Mouse (Mus musculus): ENCODE measurements around the gene Pde4c. TPM values are rescaled to one million over a fixed set of nuclear protein-coding genes. Genes with fewer than 3 reads are reported as not detected.

The Pde4c gene
- polyA plus RNA-seq, 1 experiment = 1.9 TPM

DNA sequence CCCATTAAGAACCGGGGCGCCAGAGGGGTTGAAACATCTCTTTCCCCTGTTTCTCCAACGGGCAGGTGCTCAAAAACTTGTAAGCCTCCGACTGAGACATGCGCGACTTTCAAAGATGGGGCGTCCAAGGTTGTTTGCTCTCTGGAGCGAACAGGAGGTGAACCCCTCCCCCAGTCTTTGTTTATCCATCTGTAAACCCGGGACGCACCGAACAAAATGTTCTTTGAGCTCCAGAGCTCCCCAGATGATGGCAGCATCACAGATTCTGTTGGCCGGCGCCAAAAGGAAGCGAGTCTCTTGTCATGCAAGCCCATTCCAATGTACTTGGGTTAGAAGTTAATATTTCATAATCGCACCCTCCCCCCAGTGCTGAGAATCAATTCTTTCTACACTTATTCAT, 74.8 kb downstream of the Pde4c start:
- Histone ChIP-seq H3K4me3 (ENCODE audit: low read depth, low read length) (peak overlapping the region; percentile 79), H3K27me3 (ENCODE audit: control insufficient read depth, insufficient read depth, low read length, poor library complexity, severe bottlenecking) (no peaks in the 10 kb centered on the region), H3K9ac (ENCODE audit: low read depth, poor library complexity, severe bottlenecking) (peak overlapping the region; percentile 64), H3K4me1 (ENCODE audit: control insufficient read depth, insufficient read depth, low read length) (peaks cover 4% of the 10 kb centered on the region), H3K36me3 (ENCODE audit: control insufficient read depth, insufficient read depth, low read length, poor library complexity, severe bottlenecking) (no peaks in the 10 kb centered on the region), H3K9me3 (replicated peaks; ENCODE audit: control insufficient read depth, insufficient read depth, low read length, poor library complexity, severe bottlenecking) (no peaks in the 10 kb centered on the region), H3K27ac (ENCODE audit: insufficient read depth, low read length) (no peak overlapping the region)
- no peak for TF ChIP-seq CTCF (IDR thresholded peaks at IDR 0.05; ENCODE audit: low read depth, low read length)
- TF ChIP-seq POLR2A (IDR thresholded peaks at IDR 0.05; ENCODE audit: insufficient read depth, low read length) = no peak
- TF ChIP-seq EP300 (IDR thresholded peaks at IDR 0.05; ENCODE audit: insufficient read depth, low read depth, low read length) = no peak

- H3K4me1 ChIP-seq (ENCODE audit: control insufficient read depth, insufficient read depth, low read length) = peaks cover 4% of the 10 kb centered on the region
- no peak overlapping the region for H3K27ac ChIP-seq (ENCODE audit: insufficient read depth, low read length)
- H3K36me3 ChIP-seq (ENCODE audit: control insufficient read depth, insufficient read depth, low read length, poor library complexity, severe bottlenecking) = no peaks in the 10 kb centered on the region
- no peaks in the 10 kb centered on the region for H3K9me3 ChIP-seq (replicated peaks; ENCODE audit: control insufficient read depth, insufficient read depth, low read length, poor library complexity, severe bottlenecking)
- no peaks in the 10 kb centered on the region for H3K27me3 ChIP-seq (ENCODE audit: control insufficient read depth, insufficient read depth, low read length, poor library complexity, severe bottlenecking)
- TF ChIP-seq POLR2A (IDR thresholded peaks at IDR 0.05; ENCODE audit: insufficient read depth, low read length) = no peak
- TF ChIP-seq EP300 (IDR thresholded peaks at IDR 0.05; ENCODE audit: insufficient read depth, low read depth, low read length) = no peak
- TF ChIP-seq CTCF (IDR thresholded peaks at IDR 0.05; ENCODE audit: low read depth, low read length) = no peak
- H3K9ac ChIP-seq (ENCODE audit: low read depth, poor library complexity, severe bottlenecking) = no peak overlapping the region
- no peak overlapping the region for H3K4me3 ChIP-seq (ENCODE audit: low read depth, low read length)
These were observed 77.1 kb downstream of the Pde4c start for GRCm38 (mm10) chr8:70800648-70801047.

Other genes with a start within 250 kb of the Pde4c start
- 27.4 and 33.7 TPM in 2 replicates for gene Klhl26, start 246.8 kb upstream of the Pde4c start, polyA plus RNA-seq (2011; ENCODE audit: insufficient read depth, insufficient read length, low read depth, missing spikeins)
- 3.3 and 4.2 TPM in 2 replicates for gene Tmem59l, start 236.4 kb upstream of the Pde4c start, polyA plus RNA-seq (2011; ENCODE audit: insufficient read depth, insufficient read length, low read depth, missing spikeins)
- gene Crlf1, start 230.6 kb upstream of the Pde4c start, polyA plus RNA-seq (2011; ENCODE audit: insufficient read depth, insufficient read length, low read depth, missing spikeins) = 6.1 and 7.5 TPM in 2 replicates
- 40.0 and 43.7 TPM in 2 replicates for gene Rex1bd, start 217.0 kb upstream of the Pde4c start, polyA plus RNA-seq (2011; ENCODE audit: insufficient read depth, insufficient read length, low read depth, missing spikeins)
- gene Uba52, start 212.9 kb upstream of the Pde4c start, polyA plus RNA-seq (2011; ENCODE audit: insufficient read depth, insufficient read length, low read depth, missing spikeins) = 1,157 and 1,272 TPM in 2 replicates
- gene Fkbp8, start 196.0 kb upstream of the Pde4c start, polyA plus RNA-seq (2011; ENCODE audit: insufficient read depth, insufficient read length, low read depth, missing spikeins) = 80.5 and 87.3 TPM in 2 replicates
- gene Kxd1, start 195.8 kb upstream of the Pde4c start, polyA plus RNA-seq (2011; ENCODE audit: insufficient read depth, insufficient read length, low read depth, missing spikeins) = 57.4 and 63.5 TPM in 2 replicates
- 12.4 and 13.2 TPM in 2 replicates for gene Ell, start 184.3 kb upstream of the Pde4c start, polyA plus RNA-seq (2011; ENCODE audit: insufficient read depth, insufficient read length, low read depth, missing spikeins)
- 61.5 and 72.3 TPM in 2 replicates for gene Isyna1, start 129.3 kb upstream of the Pde4c start, polyA plus RNA-seq (2011; ENCODE audit: insufficient read depth, insufficient read length, low read depth, missing spikeins)
- 49.9 and 50.2 TPM in 2 replicates for gene Ssbp4, start 114.8 kb upstream of the Pde4c start, polyA plus RNA-seq (2011; ENCODE audit: insufficient read depth, insufficient read length, low read depth, missing spikeins)
- not detected in 2 replicates for gene Lrrc25, start 107.6 kb upstream of the Pde4c start, polyA plus RNA-seq (2011; ENCODE audit: insufficient read depth, insufficient read length, low read depth, missing spikeins)
- gene Gdf15, start 91.3 kb upstream of the Pde4c start, polyA plus RNA-seq (2011; ENCODE audit: insufficient read depth, insufficient read length, low read depth, missing spikeins) = 1.9 and 2.1 TPM in 2 replicates
- gene Pgpep1, start 63.3 kb upstream of the Pde4c start, polyA plus RNA-seq (2011; ENCODE audit: insufficient read depth, insufficient read length, low read depth, missing spikeins) = 30.2 and 44.4 TPM in 2 replicates
- 211 TPM in 2 replicates for gene Lsm4, start 50.5 kb upstream of the Pde4c start, polyA plus RNA-seq (2011; ENCODE audit: insufficient read depth, insufficient read length, low read depth, missing spikeins)
- gene Jund, start 24.8 kb upstream of the Pde4c start, polyA plus RNA-seq (2011; ENCODE audit: insufficient read depth, insufficient read length, low read depth, missing spikeins) = 56.6 and 66.4 TPM in 2 replicates
- gene Iqcn, start 20.3 kb upstream of the Pde4c start, polyA plus RNA-seq (2011; ENCODE audit: insufficient read depth, insufficient read length, low read depth, missing spikeins) = not detected in 2 replicates
- 0.99 and 2.5 TPM in 2 replicates for gene Gm3336, start 5.2 kb upstream of the Pde4c start, polyA plus RNA-seq (2011; ENCODE audit: insufficient read depth, insufficient read length, low read depth, missing spikeins)
- gene Rab3a, start 31.0 kb downstream of the Pde4c start, polyA plus RNA-seq (2011; ENCODE audit: insufficient read depth, insufficient read length, low read depth, missing spikeins) = 6.2 and 6.3 TPM in 2 replicates
- 17.7 and 19.1 TPM in 2 replicates for gene Mpv17l2, start 37.2 kb downstream of the Pde4c start, polyA plus RNA-seq (2011; ENCODE audit: insufficient read depth, insufficient read length, low read depth, missing spikeins)
- 20.1 and 25.1 TPM in 2 replicates for gene Pik3r2, start 53.0 kb downstream of the Pde4c start, polyA plus RNA-seq (2011; ENCODE audit: insufficient read depth, insufficient read length, low read depth, missing spikeins)
- 9.1 and 10.9 TPM in 2 replicates for gene Mast3, start 81.3 kb downstream of the Pde4c start, polyA plus RNA-seq (2011; ENCODE audit: insufficient read depth, insufficient read length, low read depth, missing spikeins)
- 1.1 and 2.0 TPM in 2 replicates for gene Il12rb1, start 84.7 kb downstream of the Pde4c start, polyA plus RNA-seq (2011; ENCODE audit: insufficient read depth, insufficient read length, low read depth, missing spikeins)
- 11.1 and 12.1 TPM in 2 replicates for gene Arrdc2, start 116.0 kb downstream of the Pde4c start, polyA plus RNA-seq (2011; ENCODE audit: insufficient read depth, insufficient read length, low read depth, missing spikeins)
- 3.2 and 3.5 TPM in 2 replicates for gene Kcnn1, start 139.5 kb downstream of the Pde4c start, polyA plus RNA-seq (2011; ENCODE audit: insufficient read depth, insufficient read length, low read depth, missing spikeins)
- 62.8 and 67.2 TPM in 2 replicates for gene Ccdc124, start 150.2 kb downstream of the Pde4c start, polyA plus RNA-seq (2011; ENCODE audit: insufficient read depth, insufficient read length, low read depth, missing spikeins)
- gene Slc5a5, start 169.0 kb downstream of the Pde4c start, polyA plus RNA-seq (2011; ENCODE audit: insufficient read depth, insufficient read length, low read depth, missing spikeins) = 13.3 TPM in 2 replicates
- 2,473 and 2,707 TPM in 2 replicates for gene Rpl18a, start 173.7 kb downstream of the Pde4c start, polyA plus RNA-seq (2011; ENCODE audit: insufficient read depth, insufficient read length, low read depth, missing spikeins)
- gene Map1s, start 182.2 kb downstream of the Pde4c start, polyA plus RNA-seq (2011; ENCODE audit: insufficient read depth, insufficient read length, low read depth, missing spikeins) = 32.8 and 37.3 TPM in 2 replicates

Measured in ES-Bruce4 (cell line).